Mouse (Mus musculus): ENCODE measurements around the gene Abcf1. TPM values are rescaled to one million over a fixed set of nuclear protein-coding genes. Genes with fewer than 3 reads are reported as not detected.

Abcf1 gene
- polyA plus RNA-seq, 1 experiment from 2014 or later = 84.9 TPM

DNA sequence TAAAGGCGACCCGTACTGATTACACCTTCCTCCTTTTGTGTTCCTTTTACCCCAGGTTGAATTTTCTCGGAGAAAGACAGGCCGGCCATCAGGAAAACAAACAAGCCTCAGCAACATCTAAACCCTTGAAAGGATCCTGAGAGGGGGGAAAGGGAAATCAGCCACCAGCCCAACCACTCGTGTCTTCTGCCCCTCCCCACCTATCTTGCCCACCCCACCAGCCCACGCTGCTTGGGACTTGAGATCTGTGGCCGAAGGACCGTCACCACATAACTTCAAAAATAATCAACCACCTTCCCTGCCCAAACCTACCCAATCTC is 52.5 kb downstream of the Abcf1 start:
- Histone ChIP-seq H3K9me3 (no peaks in the 10 kb centered on the region), H3K4me2 (peak overlapping the region; percentile 64), H3K9ac (peak overlapping the region; percentile 85), H3K27me3 (no peaks in the 10 kb centered on the region), H3K4me1 (peaks cover 24% of the 10 kb centered on the region), H3K27ac (peak overlapping the region; percentile 96), H3K4me3 (peak overlapping the region; percentile 71), H3K36me3 (peaks cover 20% of the 10 kb centered on the region)
- ATAC-seq (ENCODE audit: insufficient number of reproducible peaks, low FRiP score, low TSS enrichment, low read depth) = no peak
- WGBS = 0% methylated on average over 8 of the region's 8 CpGs

- Histone ChIP-seq H3K9ac (peak within 1 kb of the TSS; percentile 85), H3K27ac (peak within 1 kb of the TSS; percentile 96), H3K27me3 (no peaks in the 10 kb centered on the region), H3K36me3 (peaks cover 20% of the 10 kb centered on the region), H3K4me2 (peak within 1 kb of the TSS; percentile 69), H3K4me3 (peak within 1 kb of the TSS; percentile 71), H3K4me1 (peaks cover 24% of the 10 kb centered on the region), H3K9me3 (no peaks in the 10 kb centered on the region)
- under 1% methylated on average over 83 of the region's 83 CpGs for WGBS
- peak; percentile 96 for ATAC-seq (ENCODE audit: insufficient number of reproducible peaks, low FRiP score, low TSS enrichment, low read depth)
These were observed 53.0 kb downstream of the Abcf1 start, which contains the start of the genes Mrps18b and Ppp1r10 for GRCm38 (mm10) chr17:35916297-35917142. Gene Mrps18b (minus strand): TSS chr17:35916389. Gene Ppp1r10 (plus strand): TSS chr17:35916434.

GRCm38 (mm10) chr17:35915538-35916296 is 53.8 kb downstream of the Abcf1 start:
- Histone ChIP-seq H3K9ac (peak overlapping the region; percentile 48), H3K4me3 (peak overlapping the region; percentile 71), H3K27ac (peak overlapping the region; percentile 96), H3K4me2 (peak overlapping the region; percentile 69), H3K36me3 (peaks cover 28% of the 10 kb centered on the region), H3K9me3 (no peaks in the 10 kb centered on the region), H3K4me1 (peaks cover 24% of the 10 kb centered on the region), H3K27me3 (no peaks in the 10 kb centered on the region)
- 2% methylated on average over 28 of the region's 28 CpGs for WGBS
- no peak for ATAC-seq (ENCODE audit: insufficient number of reproducible peaks, low FRiP score, low TSS enrichment, low read depth)

GRCm38 (mm10) chr17:35914975-35915374 is 54.6 kb downstream of the Abcf1 start:
- Histone ChIP-seq H3K9ac (no peak overlapping the region), H3K9me3 (no peaks in the 10 kb centered on the region), H3K36me3 (peaks cover 28% of the 10 kb centered on the region), H3K4me1 (peaks cover 18% of the 10 kb centered on the region), H3K4me3 (peak overlapping the region; percentile 71), H3K27ac (no peak overlapping the region), H3K27me3 (no peaks in the 10 kb centered on the region), H3K4me2 (peak overlapping the region; percentile 69)
- WGBS = 81% methylated on average over 6 of the region's 6 CpGs
- ATAC-seq (ENCODE audit: insufficient number of reproducible peaks, low FRiP score, low TSS enrichment, low read depth) = no peak

DNA sequence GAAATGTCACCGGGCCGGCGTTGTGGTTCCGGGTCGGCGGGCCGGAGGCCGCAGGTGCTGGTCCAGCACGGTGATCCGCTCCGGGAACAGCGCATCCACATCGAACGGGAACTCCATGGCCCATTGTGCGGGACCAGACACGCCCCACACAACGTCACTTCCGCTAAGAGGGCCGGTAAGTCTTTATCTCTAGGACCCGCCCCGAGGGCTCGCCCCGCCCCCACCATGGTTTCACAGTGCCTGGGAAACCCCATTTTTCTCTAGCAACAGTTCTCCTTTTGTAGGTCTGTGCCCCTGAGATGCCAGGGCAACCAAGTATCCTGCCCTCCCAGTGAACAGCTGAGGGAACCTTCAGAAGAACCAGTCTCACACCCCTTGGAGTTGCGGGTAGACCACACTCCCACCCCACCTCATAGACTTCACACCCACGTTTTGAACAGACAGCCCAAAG is 59.6 kb downstream of the Abcf1 start, which contains the start of gene Atat1:
TSS of gene Atat1 (minus strand) at position 157 of the 451 bp plus-strand sequence.
- peaks cover 25% of the 10 kb centered on the region for H3K4me1 ChIP-seq
- peak; percentile 87 for ATAC-seq (ENCODE audit: insufficient number of reproducible peaks, low FRiP score, low TSS enrichment, low read depth)
- WGBS = 3% methylated on average over 25 of the region's 25 CpGs

GRCm38 (mm10) chr17:35909186-35909918 is 60.2 kb downstream of the Abcf1 start:
- H3K27me3 ChIP-seq = no peaks in the 10 kb centered on the region
- H3K4me1 ChIP-seq = peaks cover 24% of the 10 kb centered on the region
- peak overlapping the region; percentile 76 for H3K9ac ChIP-seq
- peak overlapping the region; percentile 69 for H3K4me3 ChIP-seq
- ATAC-seq (ENCODE audit: insufficient number of reproducible peaks, low FRiP score, low TSS enrichment, low read depth) = peak; percentile 26; the same call in 1 of the 2 replicates
- 19% methylated on average over 20 of the region's 20 CpGs for WGBS
- H3K4me2 ChIP-seq = peak overlapping the region; percentile 81
- peaks cover 64% of the 10 kb centered on the region for H3K36me3 ChIP-seq
- no peaks in the 10 kb centered on the region for H3K9me3 ChIP-seq
- peak overlapping the region; percentile 71 for H3K27ac ChIP-seq

More for the DNA sequence above, 59.6 kb downstream of the Abcf1 start, which contains the start of gene Atat1:
- Histone ChIP-seq H3K36me3 (peaks cover 59% of the 10 kb centered on the region), H3K4me3 (peak within 1 kb of the TSS; percentile 69), H3K9ac (peak within 1 kb of the TSS; percentile 76), H3K9me3 (no peaks in the 10 kb centered on the region), H3K27ac (peak within 1 kb of the TSS; percentile 71), H3K27me3 (no peaks in the 10 kb centered on the region), H3K4me2 (peak within 1 kb of the TSS; percentile 81)

DNA sequence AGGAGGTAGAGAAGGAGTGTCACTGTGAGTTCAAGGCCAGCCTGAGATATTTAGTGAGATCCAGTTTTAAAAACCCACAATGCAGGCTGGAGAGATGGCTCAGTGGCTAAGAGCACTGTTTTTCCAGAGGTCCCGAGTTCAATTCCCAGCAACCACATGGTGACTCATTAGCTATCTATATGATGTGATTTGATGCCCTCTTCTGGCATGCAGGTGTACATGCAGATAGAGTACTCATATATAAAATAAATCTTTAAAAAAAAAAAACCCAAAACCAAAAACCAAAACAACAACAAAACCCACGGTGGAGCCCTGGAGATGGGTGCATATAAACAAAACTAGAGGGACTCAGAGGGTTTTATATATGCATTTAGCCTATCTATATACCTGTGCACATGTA is 62.0 kb downstream of the Abcf1 start:
- Histone ChIP-seq H3K9me3 (no peaks in the 10 kb centered on the region), H3K27me3 (no peaks in the 10 kb centered on the region), H3K36me3 (peaks cover 60% of the 10 kb centered on the region), H3K4me2 (no peak overlapping the region), H3K9ac (no peak overlapping the region), H3K27ac (no peak overlapping the region), H3K4me1 (peaks cover 27% of the 10 kb centered on the region), H3K4me3 (no peak overlapping the region)
- no peak for ATAC-seq (ENCODE audit: insufficient number of reproducible peaks, low FRiP score, low TSS enrichment, low read depth)
- WGBS = 80% methylated on average over 2 of the region's 2 CpGs

MicroRNAs encoded within 50 kb of the gene (microRNA counts, 519-probe panel; counts per million panel counts)
- not detected for microRNA mmu-miR-1894-3p
- microRNA mmu-miR-1894-5p = not detected
- microRNA mmu-miR-877 = 1,608 counts per million, percentile 21 among the panel's probes with 10 or more counts

Small RNA genes within 50 kb of the gene (microRNA-seq; reads per million reads assigned to microRNA genes)
- gene Mir1894 (not detected), gene Mir877 (39.3 reads per million, percentile 37 among the genes with 10 or more reads in this experiment)

Other genes starting within 250 kb of the Abcf1 start
- 23.2 and 27.5 TPM in 2 replicates for gene Ier3, start 148.1 kb downstream of the Abcf1 start, polyA plus RNA-seq (2015; fragmentation: Nextera tagmentation; extraction: Ambion mirVana)
- gene Flot1, start 146.5 kb downstream of the Abcf1 start, polyA plus RNA-seq (2015; fragmentation: Nextera tagmentation; extraction: Ambion mirVana) = 60.2 and 70.9 TPM in 2 replicates
- gene Tubb5, start 131.5 kb downstream of the Abcf1 start, polyA plus RNA-seq (2015; fragmentation: Nextera tagmentation; extraction: Ambion mirVana) = 811 and 833 TPM in 2 replicates
- 13.0 and 15.0 TPM in 2 replicates for gene Mdc1, start 128.2 kb downstream of the Abcf1 start, polyA plus RNA-seq (2015; fragmentation: Nextera tagmentation; extraction: Ambion mirVana)
- 55.5 and 59.0 TPM in 2 replicates for gene Nrm, start 108.4 kb downstream of the Abcf1 start, polyA plus RNA-seq (2015; fragmentation: Nextera tagmentation; extraction: Ambion mirVana)
- 24.8 and 28.8 TPM in 2 replicates for gene Ppp1r18, start 104.2 kb downstream of the Abcf1 start, polyA plus RNA-seq (2015; fragmentation: Nextera tagmentation; extraction: Ambion mirVana)
- gene Dhx16, start 89.9 kb downstream of the Abcf1 start, polyA plus RNA-seq (2015; fragmentation: Nextera tagmentation; extraction: Ambion mirVana) = 36.8 and 41.3 TPM in 2 replicates
- gene 2310061I04Rik, start 72.3 kb downstream of the Abcf1 start, polyA plus RNA-seq (2015; fragmentation: Nextera tagmentation; extraction: Ambion mirVana) = 18.0 and 23.0 TPM in 2 replicates
- 58.9 and 59.1 TPM in 2 replicates for gene Atat1, start 59.7 kb downstream of the Abcf1 start, polyA plus RNA-seq (2015; fragmentation: Nextera tagmentation; extraction: Ambion mirVana)
- 72.4 and 77.1 TPM in 2 replicates for gene Mrps18b, start 53.4 kb downstream of the Abcf1 start, polyA plus RNA-seq (2015; fragmentation: Nextera tagmentation; extraction: Ambion mirVana)
- gene Ppp1r10, start 53.3 kb downstream of the Abcf1 start, polyA plus RNA-seq (2015; fragmentation: Nextera tagmentation; extraction: Ambion mirVana) = 35.0 and 40.1 TPM in 2 replicates
- 53.7 and 60.0 TPM in 2 replicates for gene Gnl1, start 10.1 kb upstream of the Abcf1 start, polyA plus RNA-seq (2015; fragmentation: Nextera tagmentation; extraction: Ambion mirVana)
- 33.8 and 36.0 TPM in 2 replicates for gene Prr3, start 10.5 kb upstream of the Abcf1 start, polyA plus RNA-seq (2015; fragmentation: Nextera tagmentation; extraction: Ambion mirVana)
- 2.8 and 2.9 TPM in 2 replicates for gene H2-T24, start 50.8 kb upstream of the Abcf1 start, polyA plus RNA-seq (2015; fragmentation: Nextera tagmentation; extraction: Ambion mirVana)
- 19.2 and 20.4 TPM in 2 replicates for gene H2-T23, start 63.1 kb upstream of the Abcf1 start, polyA plus RNA-seq (2015; fragmentation: Nextera tagmentation; extraction: Ambion mirVana)
- 29.0 and 32.3 TPM in 2 replicates for gene H2-T22, start 73.0 kb upstream of the Abcf1 start, polyA plus RNA-seq (2015; fragmentation: Nextera tagmentation; extraction: Ambion mirVana)
- not detected in 2 replicates for gene Gm6034, start 73.2 kb upstream of the Abcf1 start, polyA plus RNA-seq (2015; fragmentation: Nextera tagmentation; extraction: Ambion mirVana)
- not detected in 2 replicates for gene Gm11127, start 88.6 kb upstream of the Abcf1 start, polyA plus RNA-seq (2015; fragmentation: Nextera tagmentation; extraction: Ambion mirVana)
- not detected in 2 replicates for gene Gm19684, start 151.9 kb upstream of the Abcf1 start, polyA plus RNA-seq (2015; fragmentation: Nextera tagmentation; extraction: Ambion mirVana)
- gene Gm7030, start 159.7 kb upstream of the Abcf1 start, polyA plus RNA-seq (2015; fragmentation: Nextera tagmentation; extraction: Ambion mirVana) = not detected in 2 replicates
- gene Gm8909, start 198.8 kb upstream of the Abcf1 start, polyA plus RNA-seq (2015; fragmentation: Nextera tagmentation; extraction: Ambion mirVana) = not detected in 2 replicates
- not detected in 2 replicates for gene H2-T3, start 220.5 kb upstream of the Abcf1 start, polyA plus RNA-seq (2015; fragmentation: Nextera tagmentation; extraction: Ambion mirVana)

Measured in limb, embryonic 15.5 days (tissue).